Mouse (Mus musculus): ENCODE results near the gene Rpl6. TPM values are rescaled to one million over a fixed set of nuclear protein-coding genes. Genes with fewer than 3 reads are reported as not detected.
"Not testable (repeated sequence)": the region's sequence is repeated elsewhere in the genome, so short reads cannot be mapped to it uniquely, and the experiment has no call there.

Rpl6 gene
- polyA plus RNA-seq, 1 experiment from 2014 or later, result 413 TPM

DNA sequence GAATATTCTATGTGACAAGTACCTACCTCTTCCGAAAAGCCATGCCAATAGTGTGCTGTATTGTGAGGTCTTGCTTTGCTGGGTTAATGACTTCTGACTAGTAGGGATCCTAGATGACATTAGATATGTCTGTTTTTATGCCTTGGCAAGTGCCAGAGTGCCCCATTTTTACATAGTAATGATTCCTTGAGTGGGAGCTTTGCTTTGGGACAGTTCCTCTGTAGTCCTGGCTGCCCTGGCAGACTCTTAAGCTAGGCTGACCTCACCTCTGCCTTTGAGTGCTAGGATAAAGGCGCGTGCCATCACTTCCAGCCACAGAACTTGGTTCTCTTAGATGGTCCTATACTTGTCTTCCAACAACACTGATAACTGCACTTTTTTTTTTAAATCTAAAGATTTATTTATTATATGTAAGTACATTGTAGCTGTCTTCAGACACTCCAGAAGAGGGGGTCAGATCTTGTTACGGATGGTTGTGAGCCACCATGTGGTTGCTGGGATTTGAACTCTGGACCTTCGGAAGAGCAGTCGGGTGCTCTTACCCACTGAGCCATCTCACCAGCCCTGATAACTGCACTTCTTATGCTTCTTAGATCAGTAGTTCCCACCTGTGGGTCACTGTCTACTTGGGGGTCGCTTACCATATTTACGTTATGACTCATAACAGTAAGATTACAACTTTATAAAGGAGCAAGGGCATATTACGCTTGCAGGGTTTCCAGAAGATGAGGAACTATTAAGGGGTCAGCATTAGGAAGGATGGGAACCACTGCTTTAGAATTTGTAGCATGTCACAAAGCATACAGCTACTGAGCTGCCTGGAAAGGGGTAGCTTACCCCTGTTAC, 5.7 kb downstream of the Rpl6 start:
- Histone ChIP-seq H3K27me3 (ENCODE audit: control insufficient read depth, insufficient read depth, low read length) (no peaks in the 10 kb centered on the region), H3K4me1 (ENCODE audit: control insufficient read depth in 2 of 2, insufficient read depth in 2 of 2, low read length in 2 of 2) (peaks cover 6 to 18% of the 10 kb centered on the region in 2 experiments), H3K4me2 (ENCODE audit: low read length) (no peak overlapping the region), H3K36me3 (ENCODE audit: control insufficient read depth, insufficient read depth, low read length) (peaks cover 77% of the 10 kb centered on the region), H3K9me3 (ENCODE audit: control insufficient read depth, low read length) (no peaks in the 10 kb centered on the region), H3K9ac (ENCODE audit: low read length) (no peak overlapping the region), H3K4me3 (ENCODE audit: control insufficient read depth in 1 of 2, insufficient read depth in 1 of 2, low read depth in 1 of 2, low read length in 2 of 2) (no peak overlapping the region), H3K27ac (replicated peaks in 1 of 2; ENCODE audit: control insufficient read depth in 1 of 2, insufficient read depth in 1 of 2, low read depth in 2 of 2, low read length in 2 of 2) (no peak overlapping the region)
- WGBS, result 87% methylated on average over 9 of the region's 9 CpGs
- ATAC-seq (ENCODE audit: insufficient number of reproducible peaks, insufficient read depth, low FRiP score, low read depth), result no peak

- H3K9ac ChIP-seq (ENCODE audit: low read length), result no peak overlapping the region
- no peak overlapping the region for H3K27ac ChIP-seq (replicated peaks in 1 of 2; ENCODE audit: control insufficient read depth in 1 of 2, insufficient read depth in 1 of 2, low read depth in 2 of 2, low read length in 2 of 2)
- ATAC-seq (ENCODE audit: insufficient number of reproducible peaks, insufficient read depth, low FRiP score, low read depth), result 0 out of 2 replicates have a peak, but pooled peaks have one; percentile 16
- H3K9me3 ChIP-seq (ENCODE audit: control insufficient read depth, low read length), result no peaks in the 10 kb centered on the region
- peaks cover 75% of the 10 kb centered on the region for H3K36me3 ChIP-seq (ENCODE audit: control insufficient read depth, insufficient read depth, low read length)
- 83% methylated on average over 1 of the region's 1 CpGs for WGBS
- no peaks in the 10 kb centered on the region for H3K27me3 ChIP-seq (ENCODE audit: control insufficient read depth, insufficient read depth, low read length)
- H3K4me2 ChIP-seq (ENCODE audit: low read length), result no peak overlapping the region
- H3K4me3 ChIP-seq (ENCODE audit: control insufficient read depth in 1 of 2, insufficient read depth in 1 of 2, low read depth in 1 of 2, low read length in 2 of 2), result no peak overlapping the region
- peaks cover 6 to 17% of the 10 kb centered on the region in 2 experiments for H3K4me1 ChIP-seq (ENCODE audit: control insufficient read depth in 2 of 2, insufficient read depth in 2 of 2, low read length in 2 of 2)
These were observed 6.3 kb downstream of the Rpl6 start for GRCm38 (mm10) chr5:121210601-121210924.

DNA sequence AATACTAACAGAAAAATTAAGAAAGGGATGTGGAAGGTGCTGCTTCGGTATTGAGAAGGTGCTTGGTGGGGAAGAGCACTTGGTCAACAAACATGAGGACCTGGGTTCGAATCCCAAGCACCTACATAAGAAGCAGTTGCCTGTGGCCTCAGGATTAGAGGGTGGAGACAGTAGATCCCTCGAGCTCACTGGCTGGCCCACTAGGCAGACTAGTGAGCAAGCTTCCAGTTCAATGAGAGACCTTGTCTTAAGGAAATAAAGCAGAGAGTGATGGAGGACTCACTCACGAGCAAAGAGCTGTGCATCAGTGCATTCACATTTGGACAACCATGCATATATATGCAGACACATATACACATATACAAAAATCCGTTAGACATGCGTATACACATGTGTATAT, 7.8 kb downstream of the Rpl6 start:
- Histone ChIP-seq H3K27me3 (ENCODE audit: control insufficient read depth, insufficient read depth, low read length) (no peaks in the 10 kb centered on the region), H3K36me3 (ENCODE audit: control insufficient read depth, insufficient read depth, low read length) (peaks cover 59% of the 10 kb centered on the region), H3K4me3 (ENCODE audit: control insufficient read depth in 1 of 2, insufficient read depth in 1 of 2, low read depth in 1 of 2, low read length in 2 of 2) (no peak overlapping the region), H3K4me1 (ENCODE audit: control insufficient read depth in 2 of 2, insufficient read depth in 2 of 2, low read length in 2 of 2) (0 out of 4 replicates have a peak, but pooled peaks cover 0 to 2% of the 10 kb centered on the region in 2 experiments), H3K9ac (ENCODE audit: low read length) (no peak overlapping the region), H3K9me3 (ENCODE audit: control insufficient read depth, low read length) (no peaks in the 10 kb centered on the region), H3K4me2 (ENCODE audit: low read length) (no peak overlapping the region), H3K27ac (replicated peaks in 1 of 2; ENCODE audit: control insufficient read depth in 1 of 2, insufficient read depth in 1 of 2, low read depth in 2 of 2, low read length in 2 of 2) (no peak overlapping the region)
- 91% methylated on average over 6 of the region's 6 CpGs for WGBS
- ATAC-seq (ENCODE audit: insufficient number of reproducible peaks, insufficient read depth, low FRiP score, low read depth), result no peak

DNA sequence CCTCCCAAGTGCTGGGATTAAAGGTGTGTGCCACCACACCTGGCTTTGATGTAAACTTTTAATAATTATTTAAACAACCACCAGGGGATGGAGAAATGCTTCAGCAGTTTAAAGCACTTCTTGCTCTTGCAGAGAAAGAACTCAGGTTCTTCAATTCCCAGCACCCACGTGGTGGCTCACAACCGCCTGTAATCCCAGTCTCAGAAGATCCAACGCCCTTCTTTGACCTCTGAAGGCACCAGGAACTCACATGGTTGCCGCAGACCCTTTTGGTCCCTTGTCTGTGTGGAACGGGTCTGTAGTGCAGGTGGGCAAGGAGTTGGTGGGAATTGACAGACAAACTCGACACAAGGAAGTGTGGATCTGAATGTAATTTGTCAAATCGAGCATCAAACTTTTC, 10.4 kb downstream of the Rpl6 start:
- H3K27me3 ChIP-seq (ENCODE audit: control insufficient read depth, insufficient read depth, low read length), result no peaks in the 10 kb centered on the region
- no peaks in the 10 kb centered on the region; a peak in 1 of 4 replicates for H3K4me1 ChIP-seq (ENCODE audit: control insufficient read depth in 2 of 2, insufficient read depth in 2 of 2, low read length in 2 of 2)
- peaks cover 33% of the 10 kb centered on the region for H3K36me3 ChIP-seq (ENCODE audit: control insufficient read depth, insufficient read depth, low read length)
- no peak overlapping the region for H3K4me2 ChIP-seq (ENCODE audit: low read length)
- H3K9ac ChIP-seq (ENCODE audit: low read length), result no peak overlapping the region
- WGBS, result 46% methylated on average over 7 of the region's 7 CpGs
- H3K4me3 ChIP-seq (ENCODE audit: control insufficient read depth in 1 of 2, insufficient read depth in 1 of 2, low read depth in 1 of 2, low read length in 2 of 2), result no peak overlapping the region
- no peaks in the 10 kb centered on the region for H3K9me3 ChIP-seq (ENCODE audit: control insufficient read depth, low read length)
- ATAC-seq (ENCODE audit: insufficient number of reproducible peaks, insufficient read depth, low FRiP score, low read depth), result no peak
- no peak overlapping the region for H3K27ac ChIP-seq (replicated peaks in 1 of 2; ENCODE audit: control insufficient read depth in 1 of 2, insufficient read depth in 1 of 2, low read depth in 2 of 2, low read length in 2 of 2)

GRCm38 (mm10) chr5:121215380-121216125, 11.3 kb downstream of the Rpl6 start:
- no peaks in the 10 kb centered on the region for H3K27me3 ChIP-seq (ENCODE audit: control insufficient read depth, insufficient read depth, low read length)
- no peak overlapping the region for H3K4me3 ChIP-seq (ENCODE audit: control insufficient read depth in 1 of 2, insufficient read depth in 1 of 2, low read depth in 1 of 2, low read length in 2 of 2)
- peaks cover 0 to 2% of the 10 kb centered on the region in 2 experiments; a peak in 1 of 4 replicates for H3K4me1 ChIP-seq (ENCODE audit: control insufficient read depth in 2 of 2, insufficient read depth in 2 of 2, low read length in 2 of 2)
- H3K36me3 ChIP-seq (ENCODE audit: control insufficient read depth, insufficient read depth, low read length), result peaks cover 25% of the 10 kb centered on the region
- no peaks in the 10 kb centered on the region for H3K9me3 ChIP-seq (ENCODE audit: control insufficient read depth, low read length)
- no peak overlapping the region for H3K4me2 ChIP-seq (ENCODE audit: low read length)
- no peak overlapping the region; the same call in 1 of the 2 replicates for H3K9ac ChIP-seq (ENCODE audit: low read length)
- no peak overlapping the region for H3K27ac ChIP-seq (replicated peaks in 1 of 2; ENCODE audit: control insufficient read depth in 1 of 2, insufficient read depth in 1 of 2, low read depth in 2 of 2, low read length in 2 of 2)
- no peak for ATAC-seq (ENCODE audit: insufficient number of reproducible peaks, insufficient read depth, low FRiP score, low read depth)
- WGBS, result 36% methylated on average over 13 of the region's 13 CpGs

GRCm38 (mm10) chr5:121216126-121216446, 11.8 kb downstream of the Rpl6 start:
- H3K9ac ChIP-seq (ENCODE audit: low read length), result no peak overlapping the region; the same call in 1 of the 2 replicates
- no peak overlapping the region for H3K27ac ChIP-seq (replicated peaks in 1 of 2; ENCODE audit: control insufficient read depth in 1 of 2, insufficient read depth in 1 of 2, low read depth in 2 of 2, low read length in 2 of 2)
- H3K36me3 ChIP-seq (ENCODE audit: control insufficient read depth, insufficient read depth, low read length), result peaks cover 20% of the 10 kb centered on the region
- H3K27me3 ChIP-seq (ENCODE audit: control insufficient read depth, insufficient read depth, low read length), result no peaks in the 10 kb centered on the region
- H3K4me3 ChIP-seq (ENCODE audit: control insufficient read depth in 1 of 2, insufficient read depth in 1 of 2, low read depth in 1 of 2, low read length in 2 of 2), result no peak overlapping the region
- WGBS, result 42% methylated on average over 12 of the region's 12 CpGs
- H3K4me2 ChIP-seq (ENCODE audit: low read length), result no peak overlapping the region
- no peaks in the 10 kb centered on the region for H3K9me3 ChIP-seq (ENCODE audit: control insufficient read depth, low read length)
- peaks cover 0 to 2% of the 10 kb centered on the region in 2 experiments; a peak in 1 of 4 replicates for H3K4me1 ChIP-seq (ENCODE audit: control insufficient read depth in 2 of 2, insufficient read depth in 2 of 2, low read length in 2 of 2)
- no peak for ATAC-seq (ENCODE audit: insufficient number of reproducible peaks, insufficient read depth, low FRiP score, low read depth)

GRCm38 (mm10) chr5:121216584-121217312, 12.5 kb downstream of the Rpl6 start:
- H3K36me3 ChIP-seq (ENCODE audit: control insufficient read depth, insufficient read depth, low read length), result peaks cover 13% of the 10 kb centered on the region
- not testable (repeated sequence) for H3K4me1 ChIP-seq (ENCODE audit: control insufficient read depth in 2 of 2, insufficient read depth in 2 of 2, low read length in 2 of 2); H3K9me3 ChIP-seq (ENCODE audit: control insufficient read depth, low read length); H3K4me3 ChIP-seq (ENCODE audit: control insufficient read depth in 1 of 2, insufficient read depth in 1 of 2, low read depth in 1 of 2, low read length in 2 of 2); H3K4me2 ChIP-seq (ENCODE audit: low read length); ATAC-seq (ENCODE audit: insufficient number of reproducible peaks, insufficient read depth, low FRiP score, low read depth); H3K9ac ChIP-seq (ENCODE audit: low read length); H3K27ac ChIP-seq (replicated peaks in 1 of 2; ENCODE audit: control insufficient read depth in 1 of 2, insufficient read depth in 1 of 2, low read depth in 2 of 2, low read length in 2 of 2); H3K27me3 ChIP-seq (ENCODE audit: control insufficient read depth, insufficient read depth, low read length)
- WGBS, result 88% methylated on average over 9 of the region's 9 CpGs
